Mouse (Mus musculus): ENCODE results near the gene Gm6882. TPM values are rescaled to one million over a fixed set of nuclear protein-coding genes. Genes with fewer than 3 reads are reported as not detected.
"Not testable (repeated sequence)": the region's sequence is repeated elsewhere in the genome, so short reads cannot be mapped to it uniquely, and the experiment has no call there.

Gene Gm6882
- total RNA-seq (2014; rRNA removed) (not detected in 2 replicates), polyA plus RNA-seq (2012; rRNA removed) (not detected in 2 replicates)

DNA sequence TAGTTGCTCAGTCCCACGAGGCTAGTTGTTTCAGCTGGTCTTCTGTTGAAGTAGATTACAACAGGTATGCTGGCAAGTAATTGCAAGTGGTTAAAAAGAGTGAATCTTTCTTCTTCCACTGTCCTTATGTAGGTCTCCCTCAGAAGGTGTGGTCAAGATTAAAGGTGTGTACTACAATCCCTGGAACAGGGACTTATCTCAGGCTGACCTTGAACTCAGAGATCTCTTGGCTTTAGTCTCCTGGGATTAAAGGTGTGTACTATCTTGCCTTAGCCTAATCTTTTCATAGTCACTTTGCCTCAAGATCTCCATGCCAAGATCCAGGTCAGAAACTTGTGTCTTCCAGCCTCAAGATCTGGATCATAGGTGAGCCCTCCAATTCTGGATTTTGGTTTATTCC is at the start of gene Gm6882:
Gene Gm6882, minus strand, starts transcription at position 101 of the 400 bp plus-strand sequence.
- 23% methylated on average over 1 of the region's 1 CpGs for WGBS
- H3K4me3 ChIP-seq (ENCODE audit: insufficient read depth, low read depth, low read length); H3K27me3 ChIP-seq (ENCODE audit: control insufficient read depth, insufficient read depth, low read length); H3K9ac ChIP-seq (ENCODE audit: low read depth, low read length); H3K79me2 ChIP-seq (ENCODE audit: control insufficient read depth, insufficient read depth, low read length); H3K36me3 ChIP-seq (ENCODE audit: control insufficient read depth, insufficient read depth, low read length); DNase-seq (ENCODE audit: extremely low read depth, low read depth, low spot score); H3K4me1 ChIP-seq (ENCODE audit: control insufficient read depth, insufficient read depth, low read length); H3K27ac ChIP-seq (replicated peaks; ENCODE audit: insufficient read depth, low read depth, low read length): not testable (repeated sequence)

Other genes starting within 250 kb of the Gm6882 start
- not detected in 2 replicates for gene Gm5157, start 242.3 kb downstream of the Gm6882 start, total RNA-seq (2014; rRNA removed)
- not detected in 2 replicates for gene Gm5157, start 242.3 kb downstream of the Gm6882 start, polyA plus RNA-seq (2012; rRNA removed)
- gene Vmn1r124, start 172.1 kb downstream of the Gm6882 start, total RNA-seq (2014; rRNA removed), result not detected in 2 replicates
- gene Vmn1r124, start 172.1 kb downstream of the Gm6882 start, polyA plus RNA-seq (2012; rRNA removed), result not detected in 2 replicates
- not detected in 2 replicates for gene Vmn1r125, start 160.6 kb downstream of the Gm6882 start, total RNA-seq (2014; rRNA removed)
- gene Vmn1r125, start 160.6 kb downstream of the Gm6882 start, polyA plus RNA-seq (2012; rRNA removed), result not detected in 2 replicates
- gene Vmn1r126, start 131.3 kb downstream of the Gm6882 start, total RNA-seq (2014; rRNA removed), result not detected in 2 replicates
- gene Vmn1r126, start 131.3 kb downstream of the Gm6882 start, polyA plus RNA-seq (2012; rRNA removed), result not detected in 2 replicates
- not detected in 2 replicates for gene Vmn1r127, start 112.9 kb downstream of the Gm6882 start, total RNA-seq (2014; rRNA removed)
- gene Vmn1r127, start 112.9 kb downstream of the Gm6882 start, polyA plus RNA-seq (2012; rRNA removed), result not detected in 2 replicates
- gene Vmn1r128, start 83.4 kb downstream of the Gm6882 start, total RNA-seq (2014; rRNA removed), result not detected in 2 replicates
- gene Vmn1r128, start 83.4 kb downstream of the Gm6882 start, polyA plus RNA-seq (2012; rRNA removed), result not detected in 2 replicates
- gene Vmn1r129, start 71.5 kb downstream of the Gm6882 start, total RNA-seq (2014; rRNA removed), result not detected in 2 replicates
- not detected in 2 replicates for gene Vmn1r129, start 71.5 kb downstream of the Gm6882 start, polyA plus RNA-seq (2012; rRNA removed)
- gene Vmn1r130, start 79.0 kb upstream of the Gm6882 start, total RNA-seq (2014; rRNA removed), result not detected in 2 replicates
- gene Vmn1r130, start 79.0 kb upstream of the Gm6882 start, polyA plus RNA-seq (2012; rRNA removed), result not detected in 2 replicates
- not detected in 2 replicates for gene Vmn1r131, start 113.3 kb upstream of the Gm6882 start, total RNA-seq (2014; rRNA removed)
- gene Vmn1r131, start 113.3 kb upstream of the Gm6882 start, polyA plus RNA-seq (2012; rRNA removed), result not detected in 2 replicates
- gene Vmn1r132, start 181.3 kb upstream of the Gm6882 start, total RNA-seq (2014; rRNA removed), result not detected in 2 replicates
- not detected in 2 replicates for gene Vmn1r132, start 181.3 kb upstream of the Gm6882 start, polyA plus RNA-seq (2012; rRNA removed)

All from liver, adult 2 months (tissue).